Mouse (Mus musculus): ENCODE results near the gene Kifc3. TPM values are rescaled to one million over a fixed set of nuclear protein-coding genes. Genes with fewer than 3 reads are reported as not detected.
A peak's percentile ranks its signal among the peaks of the same experiment; 100 is the strongest.

Gene Kifc3
- polyA plus RNA-seq, 1 experiment from 2014 or later: 5.2 TPM

- DNase-seq (ENCODE audit: low spot score): no peak
- 80% methylated on average over 3 of the region's 3 CpGs for WGBS
- Histone ChIP-seq H3K9me3 (replicated peaks) (no peaks in the 10 kb centered on the region), H3K4me1 (peaks cover 5% of the 10 kb centered on the region; the same call in 1 of the 2 replicates), H3K27ac (replicated peaks) (no peak overlapping the region), H3K36me3 (no peaks in the 10 kb centered on the region), H3K4me3 (no peak overlapping the region), H3K27me3 (ENCODE audit: low read depth, poor library complexity, severe bottlenecking) (no peaks in the 10 kb centered on the region)
Observed at GRCm38 (mm10) chr8:95075504-95075903, 127.1 kb downstream of the Kifc3 start.

- Histone ChIP-seq H3K9me3 (replicated peaks) (no peaks in the 10 kb centered on the region), H3K4me1 (no peaks in the 10 kb centered on the region), H3K36me3 (no peaks in the 10 kb centered on the region), H3K4me3 (no peak overlapping the region), H3K27me3 (ENCODE audit: low read depth, poor library complexity, severe bottlenecking) (no peaks in the 10 kb centered on the region), H3K27ac (replicated peaks) (no peak overlapping the region)
- peak; percentile 44 for DNase-seq (ENCODE audit: low spot score)
- 57% methylated on average over 3 of the region's 3 CpGs for WGBS
Observed at GRCm38 (mm10) chr8:95067582-95067981, 135.0 kb downstream of the Kifc3 start.

GRCm38 (mm10) chr8:95064531-95064930, 138.1 kb downstream of the Kifc3 start:
- Histone ChIP-seq H3K27ac (replicated peaks) (no peak overlapping the region), H3K4me3 (no peak overlapping the region), H3K9me3 (replicated peaks) (no peaks in the 10 kb centered on the region), H3K27me3 (ENCODE audit: low read depth, poor library complexity, severe bottlenecking) (no peaks in the 10 kb centered on the region), H3K36me3 (no peaks in the 10 kb centered on the region), H3K4me1 (no peaks in the 10 kb centered on the region)
- DNase-seq (ENCODE audit: low spot score): no peak
- 88% methylated on average over 2 of the region's 2 CpGs for WGBS

GRCm38 (mm10) chr8:95059812-95060533, 142.6 kb downstream of the Kifc3 start:
- no peaks in the 10 kb centered on the region for H3K9me3 ChIP-seq (replicated peaks)
- no peak overlapping the region for H3K27ac ChIP-seq (replicated peaks)
- H3K4me1 ChIP-seq: peaks cover 3% of the 10 kb centered on the region; the same call in 1 of the 2 replicates
- no peaks in the 10 kb centered on the region for H3K36me3 ChIP-seq
- DNase-seq (ENCODE audit: low spot score): no peak
- H3K4me3 ChIP-seq: no peak overlapping the region
- 79% methylated on average over 6 of the region's 6 CpGs for WGBS
- no peaks in the 10 kb centered on the region for H3K27me3 ChIP-seq (ENCODE audit: low read depth, poor library complexity, severe bottlenecking)

- Histone ChIP-seq H3K4me3 (no peak overlapping the region), H3K9me3 (replicated peaks) (no peaks in the 10 kb centered on the region), H3K36me3 (no peaks in the 10 kb centered on the region), H3K27ac (replicated peaks) (no peak overlapping the region), H3K27me3 (ENCODE audit: low read depth, poor library complexity, severe bottlenecking) (no peaks in the 10 kb centered on the region), H3K4me1 (peaks cover 5% of the 10 kb centered on the region; the same call in 1 of the 2 replicates)
- 92% methylated on average over 6 of the region's 6 CpGs for WGBS
- no peak for DNase-seq (ENCODE audit: low spot score)
Observed at GRCm38 (mm10) chr8:95058661-95059060, 144.0 kb downstream of the Kifc3 start.

GRCm38 (mm10) chr8:95056414-95056813, 146.2 kb downstream of the Kifc3 start:
- 82% methylated on average over 5 of the region's 5 CpGs for WGBS
- no peak overlapping the region for H3K27ac ChIP-seq (replicated peaks)

GRCm38 (mm10) chr8:95054927-95055510, 147.6 kb downstream of the Kifc3 start, which contains the start of gene Drc7:
TSS of gene Drc7 (plus strand) at chr8:95055103.
- Histone ChIP-seq H3K4me1 (peaks cover 5% of the 10 kb centered on the region; the same call in 1 of the 2 replicates), H3K36me3 (no peaks in the 10 kb centered on the region), H3K27me3 (ENCODE audit: low read depth, poor library complexity, severe bottlenecking) (no peaks in the 10 kb centered on the region), H3K27ac (replicated peaks) (no peak within 1 kb of the TSS), H3K4me3 (no peak within 1 kb of the TSS), H3K9me3 (replicated peaks) (no peaks in the 10 kb centered on the region)
- 25% methylated on average over 2 of the region's 2 CpGs for WGBS
- DNase-seq (ENCODE audit: low spot score): no peak

More at GRCm38 (mm10) chr8:95056414-95056813, 146.2 kb downstream of the Kifc3 start:
- no peaks in the 10 kb centered on the region for H3K27me3 ChIP-seq (ENCODE audit: low read depth, poor library complexity, severe bottlenecking)
- H3K9me3 ChIP-seq (replicated peaks): no peaks in the 10 kb centered on the region
- H3K36me3 ChIP-seq: no peaks in the 10 kb centered on the region
- peaks cover 5% of the 10 kb centered on the region; the same call in 1 of the 2 replicates for H3K4me1 ChIP-seq
- no peak for DNase-seq (ENCODE audit: low spot score)
- H3K4me3 ChIP-seq: no peak overlapping the region

- no peak for DNase-seq (ENCODE audit: low spot score)
- Histone ChIP-seq H3K9me3 (replicated peaks) (no peaks in the 10 kb centered on the region), H3K4me3 (no peak overlapping the region), H3K4me1 (peaks cover 5% of the 10 kb centered on the region; the same call in 1 of the 2 replicates), H3K27ac (replicated peaks) (no peak overlapping the region), H3K36me3 (no peaks in the 10 kb centered on the region), H3K27me3 (ENCODE audit: low read depth, poor library complexity, severe bottlenecking) (no peaks in the 10 kb centered on the region)
- WGBS: 57% methylated on average over 6 of the region's 6 CpGs
Observed at GRCm38 (mm10) chr8:95054438-95054837, 148.2 kb downstream of the Kifc3 start.

Other genes starting within 250 kb of the Kifc3 start
- gene Adgrg1, start 228.1 kb downstream of the Kifc3 start, polyA plus RNA-seq (2016; fragmentation: Nextera tagmentation; extraction: Ambion mirVana): 116 and 163 TPM in 2 replicates
- gene Adgrg3, start 185.1 kb downstream of the Kifc3 start, polyA plus RNA-seq (2016; fragmentation: Nextera tagmentation; extraction: Ambion mirVana): 3.8 and 3.9 TPM in 2 replicates
- 0.11 and 0.14 TPM in 2 replicates for gene Drc7, start 147.7 kb downstream of the Kifc3 start, polyA plus RNA-seq (2016; fragmentation: Nextera tagmentation; extraction: Ambion mirVana)
- gene Katnb1, start 121.6 kb downstream of the Kifc3 start, polyA plus RNA-seq (2016; fragmentation: Nextera tagmentation; extraction: Ambion mirVana): 32.0 and 34.2 TPM in 2 replicates
- 0.17 TPM in 1 of 2 replicates, not detected in the other for gene Cngb1, start 103.8 kb upstream of the Kifc3 start, polyA plus RNA-seq (2016; fragmentation: Nextera tagmentation; extraction: Ambion mirVana)
- gene Tepp, start 107.8 kb upstream of the Kifc3 start, polyA plus RNA-seq (2016; fragmentation: Nextera tagmentation; extraction: Ambion mirVana): 0.37 TPM in 1 of 2 replicates, not detected in the other
- 11.1 and 14.1 TPM in 2 replicates for gene Zfp319, start 129.1 kb upstream of the Kifc3 start, polyA plus RNA-seq (2016; fragmentation: Nextera tagmentation; extraction: Ambion mirVana)
- 47.7 and 50.1 TPM in 2 replicates for gene Usb1, start 129.5 kb upstream of the Kifc3 start, polyA plus RNA-seq (2016; fragmentation: Nextera tagmentation; extraction: Ambion mirVana)
- gene Mmp15, start 149.5 kb upstream of the Kifc3 start, polyA plus RNA-seq (2016; fragmentation: Nextera tagmentation; extraction: Ambion mirVana): 12.8 and 14.8 TPM in 2 replicates
- 145 and 150 TPM in 2 replicates for gene Cfap20, start 232.1 kb upstream of the Kifc3 start, polyA plus RNA-seq (2016; fragmentation: Nextera tagmentation; extraction: Ambion mirVana)

Measured in midbrain, embryonic 10.5 days (tissue).